Mouse (Mus musculus) forebrain, embryonic 13.5 days (tissue): ENCODE data around the gene Uhmk1. TPM values are rescaled to one million over a fixed set of nuclear protein-coding genes. Genes with fewer than 3 reads are reported as not detected.

Experiments used
- ATAC-seq: fragments of 200-750 bp; cut with Nextera tagmentation; 2 replicates; pipeline ENCODE4 v1.8.0; 2017
- H3K27ac ChIP-seq: fragments of 300-500 bp; sonication (generic); 2 replicates; pipeline ENCODE4 v1.5.1; 2015; ENCODE audit warnings: inconsistent platforms, mild to moderate bottlenecking, moderate library complexity
- H3K27me3 ChIP-seq: fragments of 300-500 bp; sonication (generic); 2 replicates; pipeline ENCODE4 v1.6.1; 2015; ENCODE audit warnings: mild to moderate bottlenecking, inconsistent platforms
- H3K36me3 ChIP-seq: fragments of 300-500 bp; sonication (generic); 2 replicates; pipeline ENCODE4 v1.6.1; 2015; ENCODE audit warnings: mild to moderate bottlenecking, inconsistent platforms; ENCODE audit not compliant: poor library complexity, severe bottlenecking
- H3K4me1 ChIP-seq: fragments of 300-500 bp; sonication (generic); 2 replicates; pipeline ENCODE4 v1.6.1; 2015; ENCODE audit warnings: inconsistent platforms
- H3K4me2 ChIP-seq: fragments of 300-500 bp; sonication (generic); 2 replicates; pipeline ENCODE4 v1.6.1; 2015; ENCODE audit warnings: inconsistent platforms, mild to moderate bottlenecking, moderate library complexity
- H3K4me3 ChIP-seq: fragments of 300-500 bp; sonication (generic); 2 replicates; pipeline ENCODE4 v1.5.1; 2015; ENCODE audit warnings: mild to moderate bottlenecking, inconsistent platforms
- H3K9ac ChIP-seq: fragments of 300-500 bp; sonication (generic); 2 replicates; pipeline ENCODE4 v1.6.1; 2015; ENCODE audit warnings: mild to moderate bottlenecking, inconsistent platforms
- H3K9me3 ChIP-seq: fragments of 300-500 bp; sonication (generic); replicated peaks from 2 replicates; pipeline ENCODE4 v1.6.1; 2016; ENCODE audit warnings: inconsistent platforms
- WGBS: fragments of 180-500 bp; shearing (Covaris S2); methylation state at CpG from one replicate; pipeline ENCODE4 v1.1.7; 2015; 5-methylcytosine and 5-hydroxymethylcytosine counted together
- polyA plus RNA-seq: library from polyadenylated mRNA; unstranded; fragments of >200 nt; fragmentation: Nextera tagmentation; extraction: Ambion mirVana; gene quantifications from 2 replicates; pipeline ENCODE4 v1.2.1, GENCODE M21; 2015

Gene Uhmk1
- polyA plus RNA-seq, 1 experiment from 2014 or later, result 6.1 TPM

GRCm38 (mm10) chr1:170173991-170174813 is 41.0 kb downstream of the Uhmk1 start:
- Histone ChIP-seq H3K4me3 (peak overlapping the region; percentile 68), H3K27ac (peak overlapping the region; percentile 71), H3K9me3 (no peaks in the 10 kb centered on the region), H3K4me1 (peaks cover 13% of the 10 kb centered on the region), H3K36me3 (no peaks in the 10 kb centered on the region), H3K9ac (peak overlapping the region; percentile 78), H3K4me2 (peak overlapping the region; percentile 60), H3K27me3 (no peaks in the 10 kb centered on the region)
- 1% methylated on average over 50 of the region's 50 CpGs for WGBS
- peak; percentile 89 for ATAC-seq

GRCm38 (mm10) chr1:170167781-170168180 is 47.4 kb downstream of the Uhmk1 start:
- Histone ChIP-seq H3K27me3 (no peaks in the 10 kb centered on the region), H3K4me2 (no peak overlapping the region), H3K36me3 (peaks cover 20% of the 10 kb centered on the region), H3K9ac (no peak overlapping the region), H3K27ac (no peak overlapping the region), H3K4me1 (no peaks in the 10 kb centered on the region), H3K9me3 (no peaks in the 10 kb centered on the region), H3K4me3 (no peak overlapping the region)
- no peak for ATAC-seq
- WGBS, result 92% methylated on average over 6 of the region's 6 CpGs

- no peaks in the 10 kb centered on the region for H3K27me3 ChIP-seq
- H3K9me3 ChIP-seq, result no peaks in the 10 kb centered on the region
- peaks cover 23% of the 10 kb centered on the region for H3K36me3 ChIP-seq
- H3K4me3 ChIP-seq, result no peak overlapping the region
- no peak overlapping the region for H3K27ac ChIP-seq
- no peak overlapping the region for H3K9ac ChIP-seq
- no peak overlapping the region for H3K4me2 ChIP-seq
- no peak for ATAC-seq
- 92% methylated on average over 3 of the region's 3 CpGs for WGBS
- H3K4me1 ChIP-seq, result 0 out of 2 replicates have a peak, but pooled peaks cover 4% of the 10 kb centered on the region
These were observed 50.3 kb downstream of the Uhmk1 start for GRCm38 (mm10) chr1:170164913-170165312.

- Histone ChIP-seq H3K9ac (no peak overlapping the region), H3K9me3 (no peaks in the 10 kb centered on the region), H3K4me1 (0 out of 2 replicates have a peak, but pooled peaks cover 4% of the 10 kb centered on the region), H3K36me3 (peaks cover 23% of the 10 kb centered on the region), H3K4me3 (no peak overlapping the region), H3K4me2 (no peak overlapping the region), H3K27me3 (no peaks in the 10 kb centered on the region), H3K27ac (no peak overlapping the region)
- no peak for ATAC-seq
- WGBS, result 85% methylated on average over 2 of the region's 2 CpGs
These were observed 51.1 kb downstream of the Uhmk1 start for GRCm38 (mm10) chr1:170164053-170164614.

- WGBS, result 85% methylated on average over 3 of the region's 3 CpGs
- H3K36me3 ChIP-seq, result peaks cover 23% of the 10 kb centered on the region
- H3K9ac ChIP-seq, result no peak overlapping the region
These were observed 51.7 kb downstream of the Uhmk1 start for GRCm38 (mm10) chr1:170163398-170163943.

GRCm38 (mm10) chr1:170161852-170162251 is 53.3 kb downstream of the Uhmk1 start:
- Histone ChIP-seq H3K36me3 (peaks cover 32% of the 10 kb centered on the region), H3K9ac (no peak overlapping the region), H3K27me3 (no peaks in the 10 kb centered on the region), H3K9me3 (no peaks in the 10 kb centered on the region), H3K27ac (no peak overlapping the region), H3K4me3 (no peak overlapping the region), H3K4me1 (0 out of 2 replicates have a peak, but pooled peaks cover 4% of the 10 kb centered on the region), H3K4me2 (no peak overlapping the region)
- 86% methylated on average over 6 of the region's 6 CpGs for WGBS
- ATAC-seq, result no peak

More at GRCm38 (mm10) chr1:170163398-170163943, 51.7 kb downstream of the Uhmk1 start:
- 0 out of 2 replicates have a peak, but pooled peaks cover 4% of the 10 kb centered on the region for H3K4me1 ChIP-seq
- no peak overlapping the region for H3K4me2 ChIP-seq
- no peak overlapping the region for H3K27ac ChIP-seq
- no peak for ATAC-seq
- no peaks in the 10 kb centered on the region for H3K27me3 ChIP-seq
- no peaks in the 10 kb centered on the region for H3K9me3 ChIP-seq
- H3K4me3 ChIP-seq, result no peak overlapping the region

- H3K27me3 ChIP-seq, result no peaks in the 10 kb centered on the region
- peaks cover 27% of the 10 kb centered on the region for H3K36me3 ChIP-seq
- WGBS, result 65% methylated on average over 3 of the region's 3 CpGs
- no peaks in the 10 kb centered on the region for H3K9me3 ChIP-seq
- 0 out of 2 replicates have a peak, but pooled peaks cover 4% of the 10 kb centered on the region for H3K4me1 ChIP-seq
- no peak overlapping the region for H3K4me2 ChIP-seq
- no peak for ATAC-seq
- no peak overlapping the region for H3K27ac ChIP-seq
- no peak overlapping the region for H3K4me3 ChIP-seq
- no peak overlapping the region for H3K9ac ChIP-seq
These were observed 54.7 kb downstream of the Uhmk1 start for GRCm38 (mm10) chr1:170160397-170160938.

GRCm38 (mm10) chr1:170159707-170160106 is 55.5 kb downstream of the Uhmk1 start:
- Histone ChIP-seq H3K27me3 (no peaks in the 10 kb centered on the region), H3K27ac (no peak overlapping the region), H3K4me1 (0 out of 2 replicates have a peak, but pooled peaks cover 4% of the 10 kb centered on the region), H3K4me3 (no peak overlapping the region), H3K9me3 (no peaks in the 10 kb centered on the region), H3K4me2 (no peak overlapping the region), H3K36me3 (peaks cover 26% of the 10 kb centered on the region), H3K9ac (no peak overlapping the region)
- 94% methylated on average over 2 of the region's 2 CpGs for WGBS
- ATAC-seq, result no peak

GRCm38 (mm10) chr1:170155761-170156160 is 59.4 kb downstream of the Uhmk1 start:
- no peak overlapping the region for H3K4me2 ChIP-seq
- no peak overlapping the region for H3K9ac ChIP-seq
- peak overlapping the region; percentile 40; the same call in 1 of the 2 replicates for H3K27ac ChIP-seq
- 0 out of 2 replicates have a peak, but pooled peaks cover 4% of the 10 kb centered on the region for H3K4me1 ChIP-seq
- WGBS, result 80% methylated on average over 5 of the region's 5 CpGs
- no peaks in the 10 kb centered on the region for H3K9me3 ChIP-seq
- H3K27me3 ChIP-seq, result no peaks in the 10 kb centered on the region
- ATAC-seq, result peak; percentile 32; the same call in 1 of the 2 replicates
- no peak overlapping the region for H3K4me3 ChIP-seq
- H3K36me3 ChIP-seq, result peaks cover 16% of the 10 kb centered on the region

GRCm38 (mm10) chr1:170155298-170155697 is 59.9 kb downstream of the Uhmk1 start:
- no peaks in the 10 kb centered on the region for H3K27me3 ChIP-seq
- ATAC-seq, result no peak
- WGBS, result 72% methylated on average over 2 of the region's 2 CpGs
- no peak overlapping the region for H3K9ac ChIP-seq
- H3K4me2 ChIP-seq, result no peak overlapping the region
- 0 out of 2 replicates have a peak, but pooled peaks cover under 1% of the 10 kb centered on the region for H3K4me1 ChIP-seq
- H3K36me3 ChIP-seq, result peaks cover 19% of the 10 kb centered on the region
- H3K9me3 ChIP-seq, result no peaks in the 10 kb centered on the region
- peak overlapping the region; percentile 40; the same call in 1 of the 2 replicates for H3K27ac ChIP-seq
- H3K4me3 ChIP-seq, result no peak overlapping the region

GRCm38 (mm10) chr1:170153986-170154385 is 61.2 kb downstream of the Uhmk1 start:
- WGBS, result 71% methylated on average over 8 of the region's 8 CpGs
- H3K4me3 ChIP-seq, result no peak overlapping the region
- no peaks in the 10 kb centered on the region for H3K9me3 ChIP-seq
- H3K9ac ChIP-seq, result no peak overlapping the region
- no peak overlapping the region for H3K4me2 ChIP-seq
- H3K27me3 ChIP-seq, result no peaks in the 10 kb centered on the region
- no peak overlapping the region for H3K27ac ChIP-seq
- H3K4me1 ChIP-seq, result no peaks in the 10 kb centered on the region
- no peak for ATAC-seq
- H3K36me3 ChIP-seq, result peaks cover 30% of the 10 kb centered on the region

GRCm38 (mm10) chr1:170152552-170152951 is 62.6 kb downstream of the Uhmk1 start:
- Histone ChIP-seq H3K36me3 (peaks cover 35% of the 10 kb centered on the region), H3K4me3 (no peak overlapping the region), H3K9me3 (no peaks in the 10 kb centered on the region), H3K4me2 (no peak overlapping the region), H3K4me1 (no peaks in the 10 kb centered on the region), H3K27me3 (no peaks in the 10 kb centered on the region), H3K27ac (no peak overlapping the region), H3K9ac (no peak overlapping the region)
- peak; percentile 42 for ATAC-seq
- 88% methylated on average over 2 of the region's 2 CpGs for WGBS
